Mouse (Mus musculus): ENCODE results near the gene Scn3b.

- TF ChIP-seq POLR2A (IDR thresholded peaks at IDR 0.05; ENCODE audit: borderline replicate concordance, extremely low read depth, low read depth, low read length) (no peak), CTCF (IDR thresholded peaks at IDR 0.05; ENCODE audit: insufficient read depth, low read length) (no peak)
These were observed 34.6 kb upstream of the Scn3b start for GRCm38 (mm10) chr9:40234233-40235072.

All from lung, adult 2 months (tissue).